Mouse (Mus musculus): ENCODE results near the gene Ccdc175.

Ccdc175 gene

GRCm38 (mm10) chr12:72096966-72097365, 87.9 kb downstream of the Ccdc175 start:
- no peak for DNase-seq

- DNase-seq: no peak
These were observed 95.0 kb downstream of the Ccdc175 start for GRCm38 (mm10) chr12:72089802-72090201.

- no peak for DNase-seq
These were observed 98.5 kb downstream of the Ccdc175 start for GRCm38 (mm10) chr12:72086166-72086825.

GRCm38 (mm10) chr12:72085329-72086165, 99.3 kb downstream of the Ccdc175 start, which contains the start of the genes L3hypdh and Jkamp:
Gene L3hypdh (minus strand): TSS chr12:72085439.
Gene Jkamp (plus strand): TSS chr12:72085589.
- DNase-seq: peak; percentile 96

GRCm38 (mm10) chr12:72085024-72085328, 99.9 kb downstream of the Ccdc175 start:
- DNase-seq: no peak

GRCm38 (mm10) chr12:72084261-72085023, 100.4 kb downstream of the Ccdc175 start:
- DNase-seq: no peak

GRCm38 (mm10) chr12:72083265-72083664, 101.6 kb downstream of the Ccdc175 start:
- no peak for DNase-seq

GRCm38 (mm10) chr12:72082370-72082769, 102.5 kb downstream of the Ccdc175 start:
- DNase-seq: no peak

- DNase-seq: no peak
These were observed 102.9 kb downstream of the Ccdc175 start for GRCm38 (mm10) chr12:72081961-72082360.

- DNase-seq: no peak
These were observed 106.6 kb downstream of the Ccdc175 start for GRCm38 (mm10) chr12:72078248-72078647.

- DNase-seq: peak; percentile 90
These were observed 114.2 kb downstream of the Ccdc175 start, which contains the start of gene Gpr135 for GRCm38 (mm10) chr12:72070327-72071269. Gene Gpr135 (minus strand): TSS chr12:72071125.

GRCm38 (mm10) chr12:72069626-72070326, 115.1 kb downstream of the Ccdc175 start:
- no peak for DNase-seq

- no peak for DNase-seq
These were observed 127.0 kb downstream of the Ccdc175 start for GRCm38 (mm10) chr12:72057780-72058179.

GRCm38 (mm10) chr12:72053851-72054250, 131.0 kb downstream of the Ccdc175 start:
- no peak for DNase-seq

GRCm38 (mm10) chr12:72053303-72053702, 131.5 kb downstream of the Ccdc175 start:
- DNase-seq: no peak

GRCm38 (mm10) chr12:72052571-72052970, 132.3 kb downstream of the Ccdc175 start:
- DNase-seq: no peak
